Mouse (Mus musculus): ENCODE measurements at regions not wholly inside any gene's neighbourhood (a gene's known extent, or its start where the extent isn't known, plus 50 kb on each side); places are given as distances from the start of the nearest gene placed in this dataset.

GRCm38 (mm10) chr1:91622874-91623273 lies 82.5 kb downstream of the Asb1 start:
- TF ChIP-seq POLR2A (IDR thresholded peaks at IDR 0.05; ENCODE audit: borderline replicate concordance, extremely low read depth, low read depth, low read length): no peak
- no peak for TF ChIP-seq CTCF (IDR thresholded peaks at IDR 0.05; ENCODE audit: insufficient read depth, low read length)
